Mouse (Mus musculus) testis, adult 2 months (tissue): Measurements from ENCODE around the gene Itgal.

Source experiments
- CTCF ChIP-seq: fragments of 200-500 bp; IDR thresholded peaks from 2 replicates; pipeline ENCODE4 v1.5.1; 2012; ENCODE audit warnings: low read depth, mild to moderate bottlenecking, inconsistent platforms, low read length, moderate library complexity; ENCODE audit not compliant: control insufficient read depth, insufficient read depth, insufficient replicate concordance
- POLR2A ChIP-seq: fragments of 200-500 bp; IDR thresholded peaks from 2 replicates; pipeline ENCODE4 v1.6.1; 2012; ENCODE audit warnings: low read depth, mild to moderate bottlenecking, inconsistent platforms, low read length, moderate library complexity; ENCODE audit not compliant: control insufficient read depth

GRCm38 (mm10) chr7:127363475-127363921 is 67.4 kb downstream of the Itgal start:
- TF ChIP-seq POLR2A (no peak), CTCF (no peak)
